Mouse (Mus musculus): ENCODE results near the gene Tjp2.

DNA sequence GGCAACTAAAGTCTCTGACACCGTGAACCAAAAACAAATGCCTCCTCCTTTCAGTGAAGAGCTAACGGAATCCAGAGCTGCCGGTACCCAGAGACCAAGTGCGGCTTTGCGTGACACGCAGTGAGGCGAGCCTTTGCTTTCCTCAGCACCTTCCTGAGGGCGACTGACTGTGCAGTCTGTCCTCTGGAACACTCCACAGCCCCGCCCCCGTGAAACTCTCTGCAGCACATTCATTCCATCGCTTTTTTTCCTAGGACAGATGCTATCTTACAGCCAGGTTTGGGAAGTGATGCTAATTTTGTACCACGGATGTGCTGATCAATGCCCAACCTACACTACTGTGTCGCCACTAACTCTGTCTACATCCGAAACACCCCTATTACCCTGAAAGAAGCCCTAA lies 37.9 kb upstream of the Tjp2 start:
- no peak for TF ChIP-seq CTCF (IDR thresholded peaks at IDR 0.05)
- TF ChIP-seq POLR2A (IDR thresholded peaks at IDR 0.05; ENCODE audit: insufficient read depth, low read depth, low read length): no peak
- TF ChIP-seq EP300 (IDR thresholded peaks at IDR 0.05; ENCODE audit: insufficient read depth, low read depth, low read length): no peak

All from heart, adult 2 months (tissue).